Mouse (Mus musculus) small intestine, adult 2 months (tissue): Measurements from ENCODE around the gene Slc9a1. TPM values are rescaled to one million over a fixed set of nuclear protein-coding genes. Genes with fewer than 3 reads are reported as not detected.

Experiments
- H3K27ac ChIP-seq: fragments of 200-500 bp; 2 replicates; pipeline ENCODE4 v1.5.1; 2012; ENCODE audit warnings: low read depth, low read length, control low read depth, inconsistent platforms; ENCODE audit not compliant: insufficient read depth
- H3K27me3 ChIP-seq: fragments of 200-500 bp; 2 replicates; pipeline ENCODE4 v1.6.1; 2012; ENCODE audit warnings: mild to moderate bottlenecking, moderate library complexity, low read length, inconsistent platforms; ENCODE audit not compliant: control insufficient read depth, insufficient read depth
- H3K36me3 ChIP-seq: fragments of 200-500 bp; 2 replicates; pipeline ENCODE4 v1.6.1; 2012; ENCODE audit warnings: mild to moderate bottlenecking, low read length, control low read depth, inconsistent platforms; ENCODE audit not compliant: control insufficient read depth, insufficient read depth
- H3K4me1 ChIP-seq: fragments of 200-500 bp; 2 replicates; pipeline ENCODE4 v1.6.1; 2012; ENCODE audit warnings: low read length, inconsistent platforms, mixed read lengths; ENCODE audit not compliant: control insufficient read depth, insufficient read depth, insufficient read length
- H3K4me3 ChIP-seq: fragments of 200-500 bp; 2 replicates; pipeline ENCODE4 v1.5.1; 2012; ENCODE audit warnings: low read depth, mild to moderate bottlenecking, control low read depth, inconsistent platforms, low read length, moderate library complexity
- CTCF ChIP-seq: fragments of 200-500 bp; IDR thresholded peaks from 2 replicates; pipeline ENCODE4 v1.5.1; 2012; ENCODE audit warnings: low read depth, mild to moderate bottlenecking, control low read depth, inconsistent platforms, low read length, moderate library complexity, mixed read lengths; ENCODE audit not compliant: insufficient replicate concordance, insufficient read length; ENCODE audit errors: extremely low read depth
- POLR2A ChIP-seq: fragments of 200-500 bp; IDR thresholded peaks from 2 replicates; pipeline ENCODE4 v1.6.1; 2012; ENCODE audit warnings: low read depth, mild to moderate bottlenecking, control low read depth, inconsistent platforms, low read length, moderate library complexity
- WGBS: fragments of 180-500 bp; shearing (Covaris S2); methylation state at CpG from one replicate; pipeline ENCODE4 v1.1.7; 2018; 5-methylcytosine and 5-hydroxymethylcytosine counted together
- polyA plus RNA-seq: library from polyadenylated mRNA; depleted of rRNA; stranded (reverse); fragments of >200 nt; gene quantifications from 2 replicates; pipeline ENCODE4 v1.2.3, GENCODE M21; 2012

The Slc9a1 gene
- polyA plus RNA-seq, 1 experiment: 46.3 TPM

DNA sequence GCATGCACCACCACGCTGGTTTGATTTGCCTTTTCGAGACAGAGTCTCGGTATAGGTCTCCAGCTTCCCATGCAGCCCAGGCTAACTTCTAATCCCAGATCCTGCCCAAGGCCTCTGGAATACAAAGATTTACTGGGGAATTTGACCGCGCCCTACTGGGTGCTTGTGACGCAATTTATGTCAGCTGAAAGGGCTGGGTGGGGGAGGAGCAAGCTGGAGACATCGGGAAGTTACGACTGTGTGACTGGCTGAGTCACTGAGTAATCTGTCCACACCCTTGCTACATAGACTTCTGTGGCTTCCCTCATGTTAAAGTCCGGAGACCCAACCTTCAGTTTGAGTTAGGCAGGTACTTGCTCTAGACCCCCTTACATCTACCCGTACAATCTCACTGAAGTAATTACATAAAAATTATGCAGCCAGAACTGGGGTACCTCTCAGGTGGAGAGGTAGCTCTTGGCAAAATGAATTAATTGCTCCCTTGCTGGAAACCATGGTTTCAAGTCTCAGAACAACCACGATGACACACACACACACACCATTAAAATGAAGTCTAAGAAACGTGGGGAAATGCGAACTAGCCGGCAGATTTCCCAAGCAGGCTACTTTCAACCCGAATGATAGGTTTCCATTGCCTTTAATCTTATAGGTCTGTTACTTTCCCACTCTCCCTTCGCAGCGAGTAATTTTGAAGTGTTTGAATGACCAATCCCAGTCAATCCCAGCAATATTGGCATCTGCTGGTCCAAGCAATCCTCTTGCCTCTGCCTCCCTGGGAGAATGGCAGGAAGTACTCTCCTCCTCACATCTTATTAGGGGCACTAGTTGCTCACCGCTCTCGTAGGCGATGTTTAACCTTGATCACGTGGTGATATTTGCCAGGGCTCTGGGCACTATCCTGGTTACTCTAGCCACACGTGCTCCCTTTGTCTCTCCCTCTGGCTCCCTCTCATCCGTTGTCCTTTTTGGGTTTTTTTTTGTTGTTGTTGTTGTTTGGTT is 15.8 kb upstream of the Slc9a1 start, which contains the start of gene Wdtc1:
Wdtc1 (minus strand) TSS at position 115 of the 999 bp plus-strand sequence.
- no peaks in the 10 kb centered on the region for H3K36me3 ChIP-seq
- H3K4me1 ChIP-seq: peaks cover 6% of the 10 kb centered on the region; the same call in 1 of the 2 replicates
- peak within 1 kb of the TSS; percentile 56 for H3K27ac ChIP-seq
- H3K4me3 ChIP-seq: no peak within 1 kb of the TSS
- no peaks in the 10 kb centered on the region for H3K27me3 ChIP-seq
- WGBS: 54% methylated on average over 23 of the region's 23 CpGs
- TF ChIP-seq POLR2A (no peak), CTCF (no peak)

DNA sequence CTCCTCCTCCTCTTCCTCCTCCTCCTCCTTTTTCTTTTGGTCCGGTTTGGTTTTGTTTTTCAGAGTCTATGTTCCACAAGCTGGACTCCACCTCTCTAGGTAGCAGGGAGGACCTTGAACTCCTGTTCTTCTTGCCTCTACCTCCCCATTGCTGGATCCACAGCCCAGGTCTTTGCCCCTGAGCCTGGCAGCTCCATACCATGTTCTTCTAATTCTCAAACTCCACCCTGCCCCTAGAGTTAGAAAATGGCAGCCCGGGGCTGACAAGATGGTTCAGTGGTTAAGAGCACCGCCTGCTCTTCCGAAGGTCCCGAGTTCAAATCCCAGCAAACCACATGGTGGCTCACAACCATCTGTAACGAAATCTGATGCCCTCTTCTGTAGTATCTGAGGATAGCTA is 14.9 kb upstream of the Slc9a1 start:
- WGBS: 92% methylated on average over 6 of the region's 6 CpGs

DNA sequence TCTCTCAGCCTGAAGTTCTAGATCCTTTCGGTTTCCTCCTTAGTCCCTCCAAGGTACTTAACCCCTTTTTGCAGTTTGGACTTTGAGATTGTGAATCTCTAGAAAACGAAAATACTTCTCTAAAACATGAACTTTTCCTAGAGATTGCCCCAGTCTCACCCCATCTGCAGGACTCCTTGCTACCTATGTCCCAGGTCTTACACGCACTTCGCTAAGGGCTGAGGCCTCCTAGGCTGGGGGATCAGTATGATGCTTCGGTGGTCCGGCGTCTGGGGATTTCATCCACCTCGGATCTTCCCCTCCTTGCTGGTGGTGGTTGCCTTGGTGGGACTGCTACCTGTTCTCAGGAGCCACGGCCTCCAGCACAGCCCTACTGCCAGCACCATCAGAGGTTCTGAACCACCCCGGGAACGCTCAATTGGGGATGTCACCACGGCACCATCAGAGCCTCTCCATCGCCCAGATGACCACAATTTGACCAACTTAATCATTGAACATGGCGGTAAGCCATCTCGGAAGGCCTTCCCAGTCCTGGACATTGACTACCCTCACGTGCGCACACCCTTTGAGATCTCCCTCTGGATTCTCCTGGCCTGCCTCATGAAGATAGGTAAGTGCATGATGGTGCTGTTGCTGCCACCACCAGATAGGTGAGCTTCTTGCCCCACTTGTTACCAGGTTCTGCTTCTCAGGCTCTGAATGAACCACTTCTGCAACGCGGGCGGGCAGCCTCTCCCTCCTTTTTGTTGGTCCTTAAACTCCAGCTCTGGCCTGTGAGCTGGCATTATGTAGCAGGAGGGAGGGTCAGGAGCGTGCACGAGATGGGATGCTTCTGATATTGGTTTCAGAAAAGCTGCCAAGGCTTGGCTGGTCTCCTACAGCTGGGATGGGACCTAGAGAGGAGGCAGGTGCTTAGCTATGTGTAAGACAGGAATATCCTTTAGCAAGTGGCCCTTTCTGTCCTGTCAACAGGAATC is 1.1 kb downstream of the Slc9a1 start:
- 24% methylated on average over 22 of the region's 22 CpGs for WGBS
- peak overlapping the region; percentile 92 for H3K4me3 ChIP-seq
- peaks cover 4% of the 10 kb centered on the region for H3K36me3 ChIP-seq
- peak overlapping the region; percentile 90 for H3K27ac ChIP-seq
- no peaks in the 10 kb centered on the region for H3K27me3 ChIP-seq
- TF ChIP-seq POLR2A (no peak), CTCF (no peak)
- H3K4me1 ChIP-seq: peaks cover 34% of the 10 kb centered on the region

More for the DNA sequence above, 14.9 kb upstream of the Slc9a1 start:
- Histone ChIP-seq H3K36me3 (no peaks in the 10 kb centered on the region), H3K4me3 (no peak overlapping the region), H3K4me1 (peaks cover 6% of the 10 kb centered on the region; the same call in 1 of the 2 replicates), H3K27me3 (no peaks in the 10 kb centered on the region), H3K27ac (no peak overlapping the region)
- TF ChIP-seq CTCF (no peak), POLR2A (no peak)

DNA sequence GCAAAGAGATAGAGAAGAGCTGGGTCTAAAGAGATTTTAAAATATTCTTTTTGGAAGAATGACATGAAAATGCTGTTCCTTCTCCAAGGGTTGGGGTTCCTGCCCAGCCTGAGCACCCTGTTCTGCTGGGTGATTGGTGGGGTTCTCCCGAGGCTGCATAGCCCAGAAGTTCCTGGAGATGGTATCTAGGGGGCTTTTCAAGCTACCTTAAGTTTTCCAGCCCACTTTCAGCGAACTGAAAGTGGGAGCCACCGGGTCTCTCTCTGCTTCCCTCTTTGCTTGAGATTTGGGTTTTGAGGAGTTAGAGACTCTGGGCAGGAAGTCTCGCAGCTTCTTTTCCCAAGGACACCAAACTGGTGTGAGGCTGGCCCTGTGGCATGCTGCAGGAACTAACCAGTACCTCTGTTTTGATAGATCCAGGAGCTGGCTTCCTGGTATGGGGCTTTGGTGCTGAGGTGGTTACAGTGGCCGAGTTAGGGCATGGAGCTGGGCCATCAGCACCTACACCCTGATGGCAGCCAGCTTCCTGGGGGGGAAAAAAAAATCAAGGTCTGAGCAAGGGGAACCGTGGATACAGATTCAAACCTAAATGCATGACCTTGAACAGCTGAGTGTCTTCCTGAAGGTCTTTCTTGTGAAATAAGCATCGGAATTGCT is 2.2 kb downstream of the Slc9a1 start:
- 16% methylated on average over 7 of the region's 7 CpGs for WGBS
- TF ChIP-seq POLR2A: no peak
- TF ChIP-seq CTCF: no peak
- no peaks in the 10 kb centered on the region for H3K27me3 ChIP-seq
- peaks cover 34% of the 10 kb centered on the region for H3K4me1 ChIP-seq
- H3K27ac ChIP-seq: peak overlapping the region; percentile 20; the same call in 1 of the 2 replicates
- H3K4me3 ChIP-seq: peak overlapping the region; percentile 55
- H3K36me3 ChIP-seq: peaks cover 4% of the 10 kb centered on the region

DNA sequence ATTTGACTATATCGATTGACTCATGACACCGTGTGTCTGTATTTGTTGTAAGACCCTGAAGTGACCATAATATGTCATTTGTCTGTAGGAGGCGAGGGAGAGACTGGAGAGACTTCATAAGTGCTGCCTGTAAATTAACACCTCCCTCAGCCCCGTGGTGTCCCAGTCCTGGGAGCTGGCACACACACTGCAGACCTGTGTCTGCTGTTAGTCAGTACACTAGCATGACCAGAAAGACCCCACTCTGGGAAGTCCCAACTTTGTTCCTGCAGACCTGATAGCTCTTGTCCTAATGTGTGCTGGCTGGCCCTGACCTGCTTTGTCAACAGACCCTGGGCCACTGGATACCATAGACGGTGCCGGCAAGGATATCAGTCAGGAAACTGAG is 2.8 kb downstream of the Slc9a1 start:
- peak overlapping the region; percentile 20; the same call in 1 of the 2 replicates for H3K27ac ChIP-seq
- peak overlapping the region; percentile 46 for H3K4me3 ChIP-seq
- H3K36me3 ChIP-seq: peaks cover 6% of the 10 kb centered on the region
- peaks cover 34% of the 10 kb centered on the region for H3K4me1 ChIP-seq
- TF ChIP-seq POLR2A (no peak), CTCF (no peak)
- H3K27me3 ChIP-seq: no peaks in the 10 kb centered on the region
- WGBS: 24% methylated on average over 6 of the region's 6 CpGs

DNA sequence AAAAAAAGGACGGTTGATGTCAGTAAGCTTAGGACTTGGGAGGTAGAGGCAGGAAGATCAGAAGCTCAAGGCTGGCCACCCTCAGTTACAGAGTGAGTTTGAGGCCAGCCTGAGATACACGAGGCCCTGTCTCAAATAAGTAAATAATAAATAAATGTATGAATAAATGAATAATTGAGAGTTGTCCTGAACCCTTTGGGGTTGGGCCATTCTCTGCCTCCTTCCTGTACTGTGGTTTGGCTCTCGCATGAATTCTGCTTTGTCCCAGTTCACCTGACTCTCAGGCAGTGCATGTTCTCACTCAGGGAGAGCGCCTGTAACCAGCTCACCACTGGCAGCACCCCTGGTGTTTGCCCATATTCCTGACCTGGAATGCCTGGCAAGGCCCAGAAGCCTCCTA is 4.5 kb downstream of the Slc9a1 start:
- no peak for TF ChIP-seq CTCF
- TF ChIP-seq POLR2A: no peak
- Histone ChIP-seq H3K36me3 (peaks cover 6% of the 10 kb centered on the region), H3K4me3 (no peak overlapping the region), H3K4me1 (peaks cover 39% of the 10 kb centered on the region), H3K27me3 (no peaks in the 10 kb centered on the region), H3K27ac (no peak overlapping the region)
- WGBS: 68% methylated on average over 4 of the region's 4 CpGs
